Mouse (Mus musculus) midbrain, postnatal 0 days (tissue): ENCODE measurements around the gene Pdlim1. TPM values are rescaled to one million over a fixed set of nuclear protein-coding genes. Genes with fewer than 3 reads are reported as not detected.

Source experiments
- ATAC-seq: fragments of 200-750 bp; cut with Nextera tagmentation; 2 replicates; pipeline ENCODE4 v1.8.0; 2017; ENCODE audit warnings: moderate number of reproducible peaks, mild to moderate bottlenecking, moderate TSS enrichment, moderate library complexity; ENCODE audit not compliant: low FRiP score
- DNase-seq: peaks from one replicate; pipeline ENCODE4 v3.0.0-alpha.2; 2015; ENCODE audit warnings: low spot score
- H3K27ac ChIP-seq: fragments of 300-500 bp; sonication (generic); 2 replicates; pipeline ENCODE4 v1.5.1; 2014; ENCODE audit warnings: low read depth, mild to moderate bottlenecking, low read length, mixed read lengths
- H3K27me3 ChIP-seq: fragments of 300-500 bp; sonication (generic); 2 replicates; pipeline ENCODE4 v1.6.1; 2014; ENCODE audit warnings: low read length, control low read depth, mixed read lengths; ENCODE audit not compliant: insufficient read depth
- H3K36me3 ChIP-seq: fragments of 300-500 bp; sonication (generic); 2 replicates; pipeline ENCODE4 v1.6.1; 2014; ENCODE audit warnings: low read length, control low read depth, mixed read lengths; ENCODE audit not compliant: insufficient read depth
- H3K4me1 ChIP-seq: fragments of 300-500 bp; sonication (generic); 2 replicates; pipeline ENCODE4 v1.6.1; 2014; ENCODE audit warnings: mild to moderate bottlenecking, control low read depth, antibody characterized with exemption, low read length, mixed read lengths; ENCODE audit not compliant: insufficient read depth
- H3K4me2 ChIP-seq: fragments of 300-500 bp; sonication (generic); 2 replicates; pipeline ENCODE4 v1.6.1; 2014; ENCODE audit warnings: low read depth, mild to moderate bottlenecking, low read length, mixed read lengths; ENCODE audit not compliant: poor library complexity, severe bottlenecking
- H3K4me3 ChIP-seq: fragments of 300-500 bp; sonication (generic); 2 replicates; pipeline ENCODE4 v1.5.1; 2014; ENCODE audit warnings: low read depth, mild to moderate bottlenecking, low read length, moderate library complexity
- H3K9ac ChIP-seq: fragments of 300-500 bp; sonication (generic); replicated peaks from 2 replicates; pipeline ENCODE4 v1.6.1; 2014; ENCODE audit warnings: mild to moderate bottlenecking, low read length, moderate library complexity, mixed read lengths; ENCODE audit not compliant: poor library complexity, severe bottlenecking
- H3K9me3 ChIP-seq: fragments of 300-500 bp; sonication (generic); 2 replicates; pipeline ENCODE4 v1.6.1; 2016; ENCODE audit warnings: low read length, control low read depth
- CTCF ChIP-seq: IDR thresholded peaks from 2 replicates; pipeline ENCODE4 v1.5.1; 2016; ENCODE audit warnings: antibody characterized with exemption, mild to moderate bottlenecking
- WGBS: fragments of 180-500 bp; shearing (Covaris S2); extraction: QIAGEN DNeasy Blood & Tissue Kit; methylation state at CpG from one replicate; pipeline ENCODE4 v1.1.7; 2014; 5-methylcytosine and 5-hydroxymethylcytosine counted together
- polyA plus RNA-seq: library from polyadenylated mRNA; unstranded; fragments of >200 nt; fragmentation: Nextera tagmentation; extraction: Ambion mirVana; gene quantifications from 2 replicates; pipeline ENCODE4 v1.2.1, GENCODE M21; 2015
- total RNA-seq: library from RNA; depleted of rRNA; stranded (reverse); fragments of >200 nt; gene quantifications from 2 replicates; pipeline ENCODE4 v1.2.3, GENCODE M21; 2014

The Pdlim1 gene
- total and polyA plus RNA-seq, 2 experiments from 2014 or later: 1.5 to 4.4 TPM

DNA sequence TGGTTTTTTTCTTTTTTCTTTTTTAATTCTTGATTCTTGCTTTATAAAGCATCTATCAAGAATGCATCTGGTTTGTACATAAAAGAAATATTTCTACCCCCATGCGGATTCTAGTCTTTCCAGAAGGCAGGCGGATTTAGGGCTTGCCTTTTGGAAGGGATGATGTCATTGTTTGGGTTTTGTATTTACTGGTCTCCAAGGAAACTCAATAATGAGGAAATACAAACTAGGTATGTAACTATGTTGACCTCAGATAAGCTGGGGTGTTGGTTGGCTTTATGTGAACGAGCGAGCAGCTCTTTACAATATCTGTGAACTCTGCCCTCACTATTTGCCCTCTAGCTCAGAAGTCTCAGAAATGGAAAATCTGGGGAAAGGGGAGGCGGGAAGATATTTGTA lies 24.4 kb downstream of the Pdlim1 start:
- no peak overlapping the region for H3K4me2 ChIP-seq
- no peak overlapping the region for H3K9ac ChIP-seq
- DNase-seq (no peak), ATAC-seq (no peak)
- no peaks in the 10 kb centered on the region for H3K4me1 ChIP-seq
- H3K36me3 ChIP-seq: no peaks in the 10 kb centered on the region
- H3K27ac ChIP-seq: no peak overlapping the region
- H3K4me3 ChIP-seq: no peak overlapping the region
- H3K27me3 ChIP-seq: no peaks in the 10 kb centered on the region
- WGBS: 38% methylated on average over 5 of the region's 5 CpGs
- no peak for TF ChIP-seq CTCF
- no peaks in the 10 kb centered on the region for H3K9me3 ChIP-seq

GRCm38 (mm10) chr19:40246646-40247267 lies 24.9 kb downstream of the Pdlim1 start:
- no peak for DNase-seq
- H3K9me3 ChIP-seq: no peaks in the 10 kb centered on the region
- H3K27ac ChIP-seq: no peak overlapping the region
- no peak overlapping the region for H3K9ac ChIP-seq
- no peak overlapping the region for H3K4me2 ChIP-seq
- ATAC-seq: no peak
- TF ChIP-seq CTCF: no peak
- 81% methylated on average over 7 of the region's 7 CpGs for WGBS
- no peaks in the 10 kb centered on the region for H3K27me3 ChIP-seq
- H3K4me3 ChIP-seq: no peak overlapping the region
- H3K36me3 ChIP-seq: no peaks in the 10 kb centered on the region
- H3K4me1 ChIP-seq: no peaks in the 10 kb centered on the region

DNA sequence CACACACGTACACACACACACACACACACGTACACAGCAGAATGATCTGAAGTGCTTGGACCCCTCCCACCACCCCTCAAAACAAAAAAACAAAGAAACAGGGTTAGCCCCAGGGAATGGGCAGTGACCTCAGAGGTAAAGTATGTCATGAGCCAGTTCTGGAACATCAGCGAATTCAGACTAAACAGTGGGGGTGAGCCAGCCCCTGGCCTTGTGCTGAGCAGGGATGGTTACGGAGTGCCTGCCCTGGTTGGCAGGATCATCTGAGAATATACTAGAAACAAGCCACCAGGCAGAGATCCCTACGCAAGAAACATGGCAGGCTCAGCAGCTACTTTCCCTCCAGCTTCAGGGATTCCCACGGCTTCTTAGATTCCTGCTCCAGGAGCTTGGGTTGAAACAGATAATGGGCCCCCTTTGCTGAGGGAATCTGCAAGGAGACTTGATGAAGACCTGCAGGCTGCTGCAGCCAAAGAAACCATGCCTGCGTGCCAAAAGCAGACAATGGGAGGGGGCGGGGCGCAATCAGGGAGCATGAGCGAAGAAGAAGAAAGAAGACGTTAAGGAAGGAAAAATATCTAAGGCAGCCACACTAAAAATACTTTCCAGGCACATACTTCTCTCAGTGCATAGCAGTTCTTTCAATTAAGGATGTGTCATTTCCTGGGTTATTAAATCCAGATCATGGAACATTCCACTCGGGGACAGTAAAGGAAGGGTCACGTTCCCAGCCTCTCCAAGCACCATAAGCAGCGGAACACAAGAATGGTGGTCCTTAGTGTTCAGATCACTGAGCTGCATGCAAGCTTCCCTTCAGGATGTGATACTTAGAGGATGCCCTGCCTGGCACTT lies 30.6 kb downstream of the Pdlim1 start:
- Histone ChIP-seq H3K27ac (peak overlapping the region; percentile 55; the same call in 1 of the 2 replicates), H3K27me3 (no peaks in the 10 kb centered on the region), H3K9me3 (no peaks in the 10 kb centered on the region), H3K36me3 (no peaks in the 10 kb centered on the region), H3K4me1 (no peaks in the 10 kb centered on the region), H3K4me3 (no peak overlapping the region), H3K9ac (no peak overlapping the region), H3K4me2 (no peak overlapping the region; the same call in 1 of the 2 replicates)
- WGBS: 28% methylated on average over 14 of the region's 14 CpGs
- DNase-seq (peak; percentile 39), ATAC-seq (peak; percentile 79)
- no peak for TF ChIP-seq CTCF

GRCm38 (mm10) chr19:40240360-40240759 lies 31.3 kb downstream of the Pdlim1 start:
- Histone ChIP-seq H3K4me2 (no peak overlapping the region), H3K9me3 (no peaks in the 10 kb centered on the region), H3K9ac (no peak overlapping the region), H3K27me3 (no peaks in the 10 kb centered on the region), H3K27ac (no peak overlapping the region), H3K36me3 (no peaks in the 10 kb centered on the region), H3K4me3 (no peak overlapping the region), H3K4me1 (no peaks in the 10 kb centered on the region)
- TF ChIP-seq CTCF: no peak
- DNase-seq (no peak), ATAC-seq (no peak)
- 80% methylated on average over 6 of the region's 6 CpGs for WGBS

DNA sequence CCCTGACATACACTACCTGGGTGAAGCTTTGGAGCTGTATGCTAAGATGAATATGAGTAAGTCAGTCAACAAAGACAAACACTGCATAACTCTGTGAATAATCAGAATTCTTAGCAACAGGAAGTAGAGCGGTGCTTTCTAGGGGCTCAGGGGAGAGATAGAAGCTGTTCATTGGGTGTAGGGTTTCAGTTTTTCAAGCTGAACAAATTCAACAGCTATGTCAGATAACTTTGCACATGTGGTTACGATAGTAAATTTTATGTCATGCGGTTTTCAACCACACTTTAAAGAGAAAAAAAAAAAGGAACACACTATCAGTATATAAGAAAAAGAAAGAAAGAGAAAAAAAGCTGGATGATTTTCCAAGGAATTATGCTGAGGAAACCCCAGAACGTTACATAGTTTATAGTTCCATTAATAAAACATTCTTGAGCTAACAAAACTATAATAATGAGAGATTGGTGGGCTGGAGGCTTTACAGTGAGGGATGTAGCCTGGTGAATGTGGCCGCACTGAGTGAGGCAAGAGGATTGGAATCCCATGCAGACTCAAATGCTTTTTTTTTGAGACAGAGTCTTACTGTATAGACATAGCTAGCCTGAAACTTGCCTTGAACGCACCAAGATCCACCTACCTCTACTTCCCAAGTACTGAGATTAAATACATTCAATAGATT lies 33.3 kb downstream of the Pdlim1 start:
- TF ChIP-seq CTCF: no peak
- Histone ChIP-seq H3K27ac (no peak overlapping the region), H3K4me1 (no peaks in the 10 kb centered on the region), H3K4me3 (no peak overlapping the region), H3K36me3 (no peaks in the 10 kb centered on the region), H3K9me3 (no peaks in the 10 kb centered on the region), H3K4me2 (no peak overlapping the region), H3K9ac (no peak overlapping the region), H3K27me3 (no peaks in the 10 kb centered on the region)
- 88% methylated on average over 6 of the region's 6 CpGs for WGBS
- DNase-seq: no peak
- ATAC-seq: no peak

GRCm38 (mm10) chr19:40232560-40232959 lies 39.1 kb downstream of the Pdlim1 start:
- no peak overlapping the region for H3K4me2 ChIP-seq
- no peaks in the 10 kb centered on the region for H3K36me3 ChIP-seq
- ATAC-seq (no peak), DNase-seq (no peak)
- TF ChIP-seq CTCF: no peak
- H3K9ac ChIP-seq: no peak overlapping the region
- no peaks in the 10 kb centered on the region for H3K4me1 ChIP-seq
- H3K4me3 ChIP-seq: no peak overlapping the region
- no peaks in the 10 kb centered on the region for H3K9me3 ChIP-seq
- no peak overlapping the region for H3K27ac ChIP-seq
- H3K27me3 ChIP-seq: no peaks in the 10 kb centered on the region
- 98% methylated on average over 2 of the region's 2 CpGs for WGBS
